Mouse (Mus musculus): Measurements from ENCODE around the gene Scube3.

Scube3 gene

GRCm38 (mm10) chr17:28177540-28178046, 35.7 kb downstream of the Scube3 start:
- DNase-seq (ENCODE audit: low read depth) = no peak

GRCm38 (mm10) chr17:28180331-28180730, 38.4 kb downstream of the Scube3 start:
- no peak for DNase-seq (ENCODE audit: low read depth)

GRCm38 (mm10) chr17:28180783-28181544, 39.0 kb downstream of the Scube3 start:
- no peak for DNase-seq (ENCODE audit: low read depth)

GRCm38 (mm10) chr17:28184971-28185638, 43.2 kb downstream of the Scube3 start:
- DNase-seq (ENCODE audit: low read depth) = no peak

DNA sequence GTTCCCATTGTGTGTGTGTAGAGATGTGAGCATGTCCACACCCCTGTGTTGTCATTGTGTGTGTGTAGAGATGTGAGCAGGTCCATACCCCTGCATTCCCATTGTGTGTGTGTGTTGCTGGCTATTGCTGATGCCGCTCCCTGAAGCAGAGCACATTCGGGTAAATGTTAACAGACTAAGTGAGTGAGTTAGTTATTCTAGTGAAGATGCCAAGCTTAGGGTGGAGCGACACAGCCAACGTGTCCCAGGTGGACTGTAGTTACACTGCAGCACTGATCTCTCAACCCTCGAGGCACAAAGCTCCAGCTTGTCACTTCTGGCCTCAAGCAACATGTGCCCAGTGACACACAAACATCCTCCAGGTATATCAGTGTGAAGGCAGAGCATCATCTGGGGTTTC, 46.4 kb downstream of the Scube3 start:
- DNase-seq (ENCODE audit: low read depth) = no peak

GRCm38 (mm10) chr17:28192754-28193153, 50.8 kb downstream of the Scube3 start:
- no peak for DNase-seq (ENCODE audit: low read depth)

GRCm38 (mm10) chr17:28193559-28193958, 51.6 kb downstream of the Scube3 start:
- DNase-seq (ENCODE audit: low read depth) = no peak

DNA sequence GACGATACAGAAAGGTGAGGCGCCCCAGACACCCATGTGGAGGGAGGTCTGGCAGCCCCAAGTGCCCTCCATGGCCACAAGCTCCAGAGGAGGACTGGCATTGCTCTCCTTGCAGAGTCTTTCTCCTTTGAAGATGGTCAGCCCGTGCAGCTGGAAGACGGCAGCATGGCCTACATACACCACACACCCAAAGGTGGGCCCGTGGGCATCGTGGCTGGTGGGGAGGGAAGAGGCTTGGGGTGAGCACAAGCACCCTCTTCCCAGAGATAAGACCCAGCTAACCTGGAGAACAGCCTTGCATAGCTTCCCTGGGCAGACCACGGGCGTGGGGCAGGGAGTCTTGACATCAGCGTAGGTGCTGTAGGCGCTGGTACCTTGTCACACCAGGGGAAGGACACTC, 53.1 kb downstream of the Scube3 start:
- DNase-seq (ENCODE audit: low read depth) = no peak

GRCm38 (mm10) chr17:28197646-28198045, 55.7 kb downstream of the Scube3 start:
- no peak for DNase-seq (ENCODE audit: low read depth)

- DNase-seq (ENCODE audit: low read depth) = no peak
Observed at GRCm38 (mm10) chr17:28201982-28202381, 60.0 kb downstream of the Scube3 start.

DNA sequence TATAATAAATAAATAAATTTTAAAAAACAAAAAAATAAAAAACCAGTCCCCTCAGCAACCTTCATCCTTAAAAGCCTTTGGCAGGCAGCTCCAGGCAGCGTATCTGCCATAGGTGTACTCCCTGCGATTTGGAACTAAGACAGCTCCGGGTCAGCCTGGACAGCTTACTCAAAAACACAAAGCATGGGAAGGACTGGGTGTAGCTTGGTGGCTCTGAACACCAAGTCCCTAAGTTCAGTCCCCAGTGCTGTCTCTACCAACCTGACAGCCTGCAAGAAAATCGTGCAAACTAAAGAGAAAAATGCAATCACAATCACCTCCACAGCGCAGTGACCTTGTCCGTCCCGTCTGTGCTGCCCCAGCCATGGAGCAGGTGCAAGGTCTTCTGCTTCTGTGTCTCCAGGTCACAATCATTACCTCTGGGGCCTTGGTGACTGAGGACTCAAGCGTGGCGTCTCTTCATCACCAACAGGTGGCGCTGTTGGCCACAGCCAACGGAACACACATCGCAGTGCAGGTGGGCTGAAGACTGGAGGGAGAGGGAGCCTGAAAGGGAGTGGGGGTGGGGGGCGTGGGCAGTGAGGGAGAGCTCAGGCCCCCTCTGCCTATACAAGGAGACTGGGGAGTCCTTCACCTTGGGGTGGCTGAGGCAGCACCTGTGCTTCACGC, 62.2 kb downstream of the Scube3 start:
- DNase-seq (ENCODE audit: low read depth) = no peak

- DNase-seq (ENCODE audit: low read depth) = no peak
Observed at GRCm38 (mm10) chr17:28205443-28205842, 63.5 kb downstream of the Scube3 start.

- no peak for DNase-seq (ENCODE audit: low read depth)
Observed at GRCm38 (mm10) chr17:28207092-28207491, 65.2 kb downstream of the Scube3 start.

GRCm38 (mm10) chr17:28207591-28208313, 65.8 kb downstream of the Scube3 start, which contains the start of gene Def6:
Gene Def6, plus strand, starts transcription at chr17:28207778.
- no peak for DNase-seq (ENCODE audit: low read depth)

DNA sequence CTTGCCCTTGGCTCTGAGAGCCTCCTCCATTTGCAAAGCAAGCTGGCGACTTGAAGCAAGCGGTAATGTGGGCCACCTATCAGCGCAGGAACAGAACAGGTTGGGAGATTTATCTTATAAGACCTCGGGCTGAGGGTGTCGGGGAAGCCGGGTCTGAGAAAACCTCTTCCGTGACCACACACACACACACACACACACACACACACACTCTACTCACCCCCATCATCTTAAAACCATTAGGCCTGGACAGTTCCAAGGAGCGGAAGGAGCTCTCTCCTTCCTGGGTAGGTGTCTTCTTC, 66.3 kb downstream of the Scube3 start:
- DNase-seq (ENCODE audit: low read depth) = no peak

DNA sequence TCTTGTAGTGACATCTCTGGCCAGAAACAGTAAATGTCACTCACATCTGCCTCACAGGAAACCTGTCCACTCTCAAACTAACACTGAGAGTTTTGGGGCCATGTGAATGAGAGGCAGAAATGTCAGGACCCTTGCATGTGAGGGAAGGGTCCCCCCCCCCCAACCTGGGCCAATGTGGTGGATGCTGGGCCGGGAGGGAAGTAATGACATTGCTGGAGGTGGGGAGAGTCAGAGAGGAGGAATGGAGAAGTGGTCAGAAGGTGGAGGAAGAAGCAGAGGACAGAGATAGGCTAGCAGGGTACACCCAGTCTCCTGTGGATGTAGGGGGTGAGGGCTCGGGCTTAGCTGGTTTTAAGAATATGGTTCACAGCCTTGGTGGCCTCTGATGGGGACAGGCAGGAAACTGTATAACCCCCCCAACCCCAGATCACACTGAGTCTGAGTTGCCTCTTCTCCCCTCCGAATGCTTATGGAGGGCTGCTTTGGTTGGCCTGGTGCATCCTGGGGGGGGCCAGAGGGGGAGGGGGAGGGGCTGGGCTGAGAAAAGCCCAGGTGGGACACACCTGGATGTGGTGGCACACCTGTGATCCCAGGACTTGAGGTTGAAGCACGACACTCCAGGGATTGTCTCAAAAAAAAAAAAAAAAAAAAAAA, 67.6 kb downstream of the Scube3 start:
- DNase-seq (ENCODE audit: low read depth) = no peak

- no peak for DNase-seq (ENCODE audit: low read depth)
Observed at GRCm38 (mm10) chr17:28211921-28212341, 70.0 kb downstream of the Scube3 start.

GRCm38 (mm10) chr17:28212391-28212790, 70.5 kb downstream of the Scube3 start:
- DNase-seq (ENCODE audit: low read depth) = no peak

GRCm38 (mm10) chr17:28213236-28213635, 71.3 kb downstream of the Scube3 start:
- DNase-seq (ENCODE audit: low read depth) = no peak

DNA sequence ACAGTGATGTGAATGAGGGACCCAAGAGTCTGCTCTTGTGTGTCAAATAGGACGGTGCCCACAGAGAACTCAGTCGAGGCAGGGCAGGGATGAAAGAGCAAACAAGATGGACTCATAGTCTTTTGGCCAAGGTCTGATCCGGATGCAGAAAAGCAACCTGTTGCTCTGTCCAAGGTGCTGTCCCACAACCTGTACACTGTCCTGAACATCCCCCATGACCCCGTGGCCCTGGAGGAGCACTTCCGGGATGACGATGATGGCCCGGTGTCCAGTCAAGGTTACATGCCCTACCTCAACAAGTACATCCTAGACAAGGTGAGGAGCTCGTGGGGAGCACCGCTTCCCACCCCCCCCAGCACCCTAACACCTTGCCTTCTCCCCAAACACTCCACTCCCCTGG, 74.8 kb downstream of the Scube3 start:
- no peak for DNase-seq (ENCODE audit: low read depth)

DNA sequence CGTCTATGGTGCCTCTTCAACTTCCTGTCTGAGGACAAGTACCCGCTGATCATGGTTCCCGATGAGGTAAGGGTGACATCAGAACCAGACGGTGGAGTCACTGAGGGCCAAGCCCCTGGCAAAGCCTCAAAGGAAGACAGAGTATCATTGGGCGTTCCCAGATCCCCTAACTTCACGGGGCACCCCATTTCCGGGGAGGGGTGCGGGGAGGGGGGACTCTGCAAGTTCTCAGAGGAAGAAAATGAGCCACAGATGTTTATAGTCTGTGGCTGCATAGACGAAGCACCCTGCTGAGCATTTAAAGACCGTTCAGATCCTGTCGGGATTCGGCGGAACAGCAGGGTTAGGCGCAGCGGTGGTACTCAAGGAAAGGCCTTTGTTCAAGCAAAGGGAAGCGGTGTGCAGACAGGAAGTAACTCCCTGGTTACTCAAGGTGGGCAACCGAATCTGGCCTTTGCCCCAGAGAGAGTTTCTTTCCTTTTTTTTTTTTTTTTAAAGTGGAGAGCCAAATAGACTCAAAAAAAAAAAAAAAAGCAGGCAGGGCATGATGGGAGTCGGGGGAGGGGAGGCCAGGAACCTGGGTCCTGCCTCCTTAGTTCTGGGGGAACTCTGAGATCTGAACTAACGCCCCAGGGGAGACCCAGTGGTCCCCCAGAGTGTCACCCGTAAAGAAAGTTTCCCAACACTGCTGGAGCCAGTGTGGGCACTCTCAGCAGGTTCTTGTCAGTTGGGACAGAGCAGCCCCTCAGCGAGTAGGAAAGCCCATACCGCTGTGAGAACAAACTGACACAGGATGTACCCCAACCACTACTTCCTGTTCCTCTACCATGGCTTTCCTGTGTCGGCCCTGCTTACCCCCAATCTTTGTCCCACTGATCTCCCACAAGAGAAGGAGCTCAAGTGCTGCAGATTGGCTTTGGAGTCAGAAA, 76.0 kb downstream of the Scube3 start:
- DNase-seq (ENCODE audit: low read depth) = no peak
